Mouse (Mus musculus): ENCODE measurements around the gene Zmpste24. TPM values are rescaled to one million over a fixed set of nuclear protein-coding genes. Genes with fewer than 3 reads are reported as not detected.
"Not testable (repeated sequence)": the region's sequence is repeated elsewhere in the genome, so short reads cannot be mapped to it uniquely, and the experiment has no call there.

The Zmpste24 gene
- polyA plus RNA-seq, 1 experiment = 7.8 TPM

DNA sequence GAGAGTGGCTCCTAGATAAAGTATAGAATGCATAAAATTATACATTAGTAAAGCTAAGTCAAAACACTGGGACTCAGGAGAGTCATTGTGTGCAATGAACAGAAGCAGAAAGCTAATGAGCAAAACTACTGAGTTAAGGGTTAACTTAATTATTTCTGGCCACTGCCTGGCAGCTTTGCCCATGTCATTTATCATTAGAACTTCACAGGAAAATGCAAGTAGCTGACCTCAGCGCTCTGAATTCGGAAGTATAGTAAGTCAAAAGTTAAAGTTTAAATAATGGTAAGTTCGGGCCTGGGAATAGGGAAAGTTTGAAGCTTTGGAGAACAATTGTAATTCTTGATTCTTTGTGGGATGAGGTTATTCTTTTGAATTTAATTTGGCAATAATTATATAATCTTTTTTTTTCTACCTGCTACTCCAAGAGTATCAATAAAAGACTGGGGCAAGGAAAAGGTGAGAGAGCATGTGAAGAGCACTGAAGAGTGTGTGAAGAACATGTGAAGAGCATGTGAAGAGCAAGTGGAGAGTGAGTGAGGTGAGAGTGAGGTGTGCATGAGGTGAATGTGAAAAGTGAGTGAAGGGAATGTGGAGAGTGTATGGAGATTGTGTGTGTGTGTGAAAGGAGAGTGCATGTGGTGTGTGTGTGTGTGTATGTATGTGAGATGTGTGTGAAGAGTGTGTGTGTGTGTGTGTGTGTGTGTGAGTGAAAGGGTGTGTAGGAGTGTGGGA, 20.0 kb downstream of the Zmpste24 start:
- no peak overlapping the region for H3K4me3 ChIP-seq (ENCODE audit: control insufficient read depth, low read depth, low read length)
- H3K27me3 ChIP-seq (ENCODE audit: control insufficient read depth, insufficient read depth, low read length) = no peaks in the 10 kb centered on the region
- no peaks in the 10 kb centered on the region for H3K4me1 ChIP-seq (ENCODE audit: control insufficient read depth, insufficient read depth, low read length)
- no peaks in the 10 kb centered on the region; the same call in 1 of the 2 replicates for H3K36me3 ChIP-seq (ENCODE audit: control insufficient read depth, insufficient read depth, low read length)
- no peak overlapping the region for H3K27ac ChIP-seq (ENCODE audit: control insufficient read depth, insufficient read depth, low read depth, low read length)
- no peak for TF ChIP-seq CTCF (IDR thresholded peaks at IDR 0.05; ENCODE audit: control insufficient read depth, insufficient read depth, insufficient replicate concordance, low read depth, low read length)
- no peak for TF ChIP-seq POLR2A (IDR thresholded peaks at IDR 0.05; ENCODE audit: control insufficient read depth, low read depth, low read length)

DNA sequence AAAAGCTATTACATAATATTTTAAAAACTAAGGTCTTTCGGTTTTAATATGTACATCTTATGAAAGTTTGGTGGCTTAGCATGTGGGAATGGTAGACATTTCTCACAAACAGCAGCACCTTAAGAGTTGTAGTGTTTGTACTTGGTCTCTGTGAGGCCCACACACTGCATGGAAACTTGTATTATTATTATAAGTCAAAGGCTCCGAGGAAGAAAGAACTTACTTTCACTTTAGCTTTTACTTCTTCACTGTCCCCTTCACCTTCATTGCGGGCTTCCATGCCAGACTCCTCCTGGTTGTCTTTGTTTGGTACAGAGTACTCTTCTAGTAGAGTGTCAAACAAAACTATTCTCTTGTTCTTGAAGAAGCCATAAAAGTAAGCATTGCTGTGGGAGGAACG, 23.8 kb downstream of the Zmpste24 start:
- TF ChIP-seq CTCF (IDR thresholded peaks at IDR 0.05; ENCODE audit: control insufficient read depth, insufficient read depth, insufficient replicate concordance, low read depth, low read length) (no peak), POLR2A (IDR thresholded peaks at IDR 0.05; ENCODE audit: control insufficient read depth, low read depth, low read length) (no peak)
- H3K27ac ChIP-seq (ENCODE audit: control insufficient read depth, insufficient read depth, low read depth, low read length) = no peak overlapping the region
- no peaks in the 10 kb centered on the region for H3K27me3 ChIP-seq (ENCODE audit: control insufficient read depth, insufficient read depth, low read length)
- H3K4me3 ChIP-seq (ENCODE audit: control insufficient read depth, low read depth, low read length) = no peak overlapping the region
- H3K4me1 ChIP-seq (ENCODE audit: control insufficient read depth, insufficient read depth, low read length) = no peaks in the 10 kb centered on the region
- no peaks in the 10 kb centered on the region; the same call in 1 of the 2 replicates for H3K36me3 ChIP-seq (ENCODE audit: control insufficient read depth, insufficient read depth, low read length)

DNA sequence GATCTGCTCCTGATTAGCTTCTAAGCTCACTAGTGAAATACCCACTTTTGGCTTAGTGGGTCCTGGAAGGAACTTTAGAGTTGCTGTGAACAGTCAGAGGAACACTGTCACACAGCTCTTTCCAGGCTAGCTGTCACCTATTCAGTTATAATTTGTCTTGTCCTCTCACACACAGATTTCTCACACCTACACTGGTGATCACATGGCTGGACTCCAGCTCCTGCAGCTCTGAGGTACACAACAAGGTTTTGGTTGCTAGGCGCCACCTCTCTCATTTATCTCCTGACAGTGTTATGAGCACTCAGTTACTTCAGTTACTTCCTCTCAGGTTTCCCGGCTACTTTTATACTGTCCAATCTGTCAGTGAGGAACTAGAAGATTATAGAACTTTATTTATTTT, 32.7 kb downstream of the Zmpste24 start:
- Histone ChIP-seq H3K27me3 (ENCODE audit: control insufficient read depth, insufficient read depth, low read length) (no peaks in the 10 kb centered on the region), H3K27ac (ENCODE audit: control insufficient read depth, insufficient read depth, low read depth, low read length) (no peak overlapping the region), H3K4me1 (ENCODE audit: control insufficient read depth, insufficient read depth, low read length) (no peaks in the 10 kb centered on the region), H3K36me3 (ENCODE audit: control insufficient read depth, insufficient read depth, low read length) (peaks cover 2% of the 10 kb centered on the region; the same call in 1 of the 2 replicates), H3K4me3 (ENCODE audit: control insufficient read depth, low read depth, low read length) (no peak overlapping the region)
- TF ChIP-seq POLR2A (IDR thresholded peaks at IDR 0.05; ENCODE audit: control insufficient read depth, low read depth, low read length) = no peak
- TF ChIP-seq CTCF (IDR thresholded peaks at IDR 0.05; ENCODE audit: control insufficient read depth, insufficient read depth, insufficient replicate concordance, low read depth, low read length) = no peak

DNA sequence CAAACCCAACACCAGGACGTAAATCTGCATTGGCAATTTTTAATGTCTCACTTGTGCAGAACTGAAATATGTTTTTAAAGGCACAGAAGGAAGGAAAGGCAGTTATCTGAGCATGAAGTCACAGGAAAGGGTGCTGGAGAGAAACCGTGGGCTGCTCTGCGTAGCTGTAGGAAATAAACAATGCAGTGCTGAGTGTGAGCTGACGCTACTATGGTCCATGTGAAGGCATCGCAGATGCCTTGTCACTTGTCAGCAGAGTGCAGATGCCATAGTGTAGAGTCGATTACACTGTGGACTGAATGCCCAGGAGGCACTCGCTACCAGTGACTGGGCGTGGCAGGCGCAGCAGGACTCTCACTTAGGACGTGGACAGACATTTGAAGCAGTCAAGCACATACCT, 38.8 kb downstream of the Zmpste24 start:
- not testable (repeated sequence) for H3K4me1 ChIP-seq (ENCODE audit: control insufficient read depth, insufficient read depth, low read length); H3K4me3 ChIP-seq (ENCODE audit: control insufficient read depth, low read depth, low read length); H3K36me3 ChIP-seq (ENCODE audit: control insufficient read depth, insufficient read depth, low read length); H3K27me3 ChIP-seq (ENCODE audit: control insufficient read depth, insufficient read depth, low read length); H3K27ac ChIP-seq (ENCODE audit: control insufficient read depth, insufficient read depth, low read depth, low read length)

DNA sequence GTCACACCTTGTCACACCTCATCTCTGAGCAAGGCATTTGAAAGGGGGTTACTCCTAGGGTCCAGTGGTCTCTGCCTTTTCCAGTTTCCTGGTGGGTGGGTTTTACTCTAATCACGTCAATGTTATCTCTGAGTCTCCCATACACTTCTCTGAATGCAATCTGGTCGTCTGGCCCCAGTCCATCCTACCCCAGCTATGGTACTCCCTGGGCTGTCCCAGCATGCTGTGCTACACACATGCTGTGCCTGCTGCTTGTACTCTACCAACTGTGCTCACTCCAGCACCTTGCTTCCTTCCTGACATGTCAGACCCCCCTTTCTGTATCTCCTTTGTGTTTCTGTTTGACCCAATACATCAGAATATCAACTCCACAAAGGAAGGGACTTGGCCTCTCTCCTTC, 41.0 kb downstream of the Zmpste24 start:
- Histone ChIP-seq H3K27me3 (ENCODE audit: control insufficient read depth, insufficient read depth, low read length) (no peaks in the 10 kb centered on the region), H3K4me1 (ENCODE audit: control insufficient read depth, insufficient read depth, low read length) (peaks cover 10% of the 10 kb centered on the region), H3K27ac (ENCODE audit: control insufficient read depth, insufficient read depth, low read depth, low read length) (no peak overlapping the region), H3K4me3 (ENCODE audit: control insufficient read depth, low read depth, low read length) (no peak overlapping the region), H3K36me3 (ENCODE audit: control insufficient read depth, insufficient read depth, low read length) (no peaks in the 10 kb centered on the region; the same call in 1 of the 2 replicates)
- TF ChIP-seq POLR2A (IDR thresholded peaks at IDR 0.05; ENCODE audit: control insufficient read depth, low read depth, low read length) = no peak
- no peak for TF ChIP-seq CTCF (IDR thresholded peaks at IDR 0.05; ENCODE audit: control insufficient read depth, insufficient read depth, insufficient replicate concordance, low read depth, low read length)

DNA sequence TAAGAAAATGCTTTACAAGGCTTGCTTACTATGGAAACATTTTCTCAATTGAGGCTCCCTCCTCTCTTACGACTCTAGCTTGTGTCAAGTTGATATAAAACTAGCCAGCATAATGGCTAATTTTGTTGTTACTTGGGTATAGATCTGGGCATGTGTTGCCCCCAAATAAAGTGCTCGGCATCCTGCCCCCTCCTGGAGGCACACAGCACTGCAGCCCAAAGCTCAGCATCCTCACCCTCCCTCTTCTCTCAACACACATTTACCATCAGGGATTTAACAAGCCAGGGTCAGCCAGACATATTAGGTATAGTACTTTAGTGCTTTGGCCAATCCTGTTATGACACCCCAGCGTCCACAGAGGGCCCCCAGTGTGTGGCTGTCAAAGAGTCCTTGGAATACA, 41.7 kb downstream of the Zmpste24 start:
- H3K4me1 ChIP-seq (ENCODE audit: control insufficient read depth, insufficient read depth, low read length) = peaks cover 11% of the 10 kb centered on the region
- no peak for TF ChIP-seq POLR2A (IDR thresholded peaks at IDR 0.05; ENCODE audit: control insufficient read depth, low read depth, low read length)
- peak; percentile 50; the same call in 1 of the 2 replicates for TF ChIP-seq CTCF (IDR thresholded peaks at IDR 0.05; ENCODE audit: control insufficient read depth, insufficient read depth, insufficient replicate concordance, low read depth, low read length)
- no peak overlapping the region for H3K27ac ChIP-seq (ENCODE audit: control insufficient read depth, insufficient read depth, low read depth, low read length)
- no peaks in the 10 kb centered on the region; the same call in 1 of the 2 replicates for H3K36me3 ChIP-seq (ENCODE audit: control insufficient read depth, insufficient read depth, low read length)
- H3K4me3 ChIP-seq (ENCODE audit: control insufficient read depth, low read depth, low read length) = no peak overlapping the region
- H3K27me3 ChIP-seq (ENCODE audit: control insufficient read depth, insufficient read depth, low read length) = no peaks in the 10 kb centered on the region

DNA sequence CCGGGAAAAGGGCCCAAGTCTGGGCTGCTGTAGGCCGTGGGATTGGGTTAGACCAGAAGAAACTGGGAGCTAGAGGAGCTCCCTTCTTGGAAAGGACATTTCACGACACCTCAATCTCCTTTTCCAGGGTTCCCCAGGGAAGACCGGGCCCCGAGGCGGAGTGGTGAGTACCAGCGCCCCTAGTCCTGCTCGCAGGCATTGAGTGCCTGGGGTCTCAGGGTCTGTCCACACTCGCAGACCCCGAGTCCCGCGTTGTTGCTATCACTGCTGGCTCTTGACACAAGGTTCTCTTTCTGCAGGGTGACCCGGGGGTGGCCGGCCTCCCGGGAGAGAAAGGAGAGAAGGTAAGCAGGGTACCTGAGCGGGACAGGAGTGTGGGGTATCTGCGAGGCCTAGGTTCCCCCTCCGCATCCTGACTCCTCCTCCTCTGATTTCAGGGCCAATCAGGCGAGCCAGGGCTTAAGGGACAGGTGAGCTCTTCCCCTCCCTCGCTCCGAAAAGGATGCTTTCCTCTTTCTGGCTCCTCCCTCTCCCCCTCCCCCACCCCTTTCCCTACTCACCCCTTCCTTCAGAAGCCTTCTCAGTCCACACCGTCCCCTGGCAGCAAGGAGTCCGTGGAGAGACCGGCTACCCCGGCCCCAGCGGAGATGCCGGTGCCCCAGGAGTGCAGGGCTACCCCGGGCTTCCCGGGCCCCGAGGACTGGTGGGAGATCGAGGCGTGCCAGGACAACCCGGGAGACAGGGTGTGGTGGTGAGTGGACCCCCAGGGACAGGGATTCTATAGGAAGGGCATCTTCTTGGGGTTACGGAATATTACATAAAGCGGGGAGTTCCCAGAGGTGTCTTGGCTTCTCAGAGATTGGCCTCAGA, 45.4 kb downstream of the Zmpste24 start:
- Histone ChIP-seq H3K4me3 (ENCODE audit: control insufficient read depth, low read depth, low read length) (peak overlapping the region; percentile 10; the same call in 1 of the 2 replicates), H3K27ac (ENCODE audit: control insufficient read depth, insufficient read depth, low read depth, low read length) (no peak overlapping the region), H3K36me3 (ENCODE audit: control insufficient read depth, insufficient read depth, low read length) (no peaks in the 10 kb centered on the region), H3K4me1 (ENCODE audit: control insufficient read depth, insufficient read depth, low read length) (peaks cover 11% of the 10 kb centered on the region), H3K27me3 (ENCODE audit: control insufficient read depth, insufficient read depth, low read length) (no peaks in the 10 kb centered on the region)
- TF ChIP-seq CTCF (IDR thresholded peaks at IDR 0.05; ENCODE audit: control insufficient read depth, insufficient read depth, insufficient replicate concordance, low read depth, low read length) = no peak
- TF ChIP-seq POLR2A (IDR thresholded peaks at IDR 0.05; ENCODE audit: control insufficient read depth, low read depth, low read length) = no peak

All from testis, adult 2 months (tissue).